Mouse (Mus musculus) neural tube, embryonic 13.5 days (tissue): ENCODE results near the gene Mylip. TPM values are rescaled to one million over a fixed set of nuclear protein-coding genes. Genes with fewer than 3 reads are reported as not detected.

Source experiments
- ATAC-seq: fragments of 200-750 bp; cut with Nextera tagmentation; 2 replicates; pipeline ENCODE4 v1.8.0; 2017; ENCODE audit warnings: low read depth, mild to moderate bottlenecking, moderate TSS enrichment, moderate library complexity
- H3K27ac ChIP-seq: fragments of 300-500 bp; sonication (generic); replicated peaks from 2 replicates; pipeline ENCODE4 v1.5.1; 2015; ENCODE audit warnings: moderate library complexity, mild to moderate bottlenecking, inconsistent platforms
- H3K27me3 ChIP-seq: fragments of 300-500 bp; sonication (generic); 2 replicates; pipeline ENCODE4 v1.6.1; 2015; ENCODE audit warnings: mild to moderate bottlenecking, inconsistent platforms
- H3K36me3 ChIP-seq: fragments of 300-500 bp; sonication (generic); 2 replicates; pipeline ENCODE4 v1.6.1; 2015; ENCODE audit warnings: mild to moderate bottlenecking, inconsistent platforms
- H3K4me1 ChIP-seq: fragments of 300-500 bp; sonication (generic); replicated peaks from 2 replicates; pipeline ENCODE4 v1.6.1; 2015; ENCODE audit warnings: inconsistent platforms
- H3K4me2 ChIP-seq: fragments of 300-500 bp; sonication (generic); 2 replicates; pipeline ENCODE4 v1.6.1; 2015; ENCODE audit warnings: inconsistent platforms, mild to moderate bottlenecking, moderate library complexity
- H3K4me3 ChIP-seq: fragments of 300-500 bp; sonication (generic); 2 replicates; pipeline ENCODE4 v1.5.1; 2015; ENCODE audit warnings: mild to moderate bottlenecking, inconsistent platforms
- H3K9ac ChIP-seq: fragments of 300-500 bp; sonication (generic); 2 replicates; pipeline ENCODE4 v1.6.1; 2015; ENCODE audit warnings: moderate library complexity, mild to moderate bottlenecking, inconsistent platforms
- H3K9me3 ChIP-seq: fragments of 300-500 bp; sonication (generic); 2 replicates; pipeline ENCODE4 v1.6.1; 2016; ENCODE audit warnings: inconsistent platforms
- WGBS: fragments of 180-500 bp; shearing (Covaris S2); methylation state at CpG from one replicate; pipeline ENCODE4 v1.1.7; 2015; 5-methylcytosine and 5-hydroxymethylcytosine counted together
- polyA plus RNA-seq: library from polyadenylated mRNA; unstranded; fragments of >200 nt; fragmentation: Nextera tagmentation; extraction: Ambion mirVana; gene quantifications from 2 replicates; pipeline ENCODE4 v1.2.1, GENCODE M21; 2015

The Mylip gene
- polyA plus RNA-seq, 1 experiment from 2014 or later: 7.9 TPM

DNA sequence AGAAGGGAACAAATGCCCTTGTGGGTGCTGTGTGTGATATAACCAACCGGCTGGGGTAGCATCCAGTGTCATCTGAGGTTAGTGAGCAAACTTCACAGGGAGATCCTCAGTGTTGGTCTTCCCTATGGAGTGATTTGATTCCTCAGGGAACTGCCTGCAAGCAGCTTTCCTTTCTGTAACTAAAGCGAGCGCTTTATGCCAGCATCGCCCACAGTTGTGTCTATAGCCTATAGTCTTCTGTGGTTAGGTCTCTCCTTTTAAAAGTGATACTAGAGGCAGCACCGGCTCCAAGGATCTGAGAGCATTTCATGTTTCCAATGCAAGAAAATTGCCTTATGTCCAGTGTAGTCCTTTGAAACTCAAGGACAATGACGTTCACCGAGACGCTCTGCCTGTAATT is 54.7 kb downstream of the Mylip start:
- Histone ChIP-seq H3K4me2 (no peak overlapping the region), H3K36me3 (no peaks in the 10 kb centered on the region), H3K9ac (no peak overlapping the region), H3K27me3 (no peaks in the 10 kb centered on the region), H3K27ac (no peak overlapping the region; the same call in 1 of the 2 replicates), H3K9me3 (no peaks in the 10 kb centered on the region), H3K4me1 (peaks cover 18% of the 10 kb centered on the region), H3K4me3 (no peak overlapping the region)
- WGBS: 61% methylated on average over 8 of the region's 8 CpGs
- ATAC-seq: no peak

DNA sequence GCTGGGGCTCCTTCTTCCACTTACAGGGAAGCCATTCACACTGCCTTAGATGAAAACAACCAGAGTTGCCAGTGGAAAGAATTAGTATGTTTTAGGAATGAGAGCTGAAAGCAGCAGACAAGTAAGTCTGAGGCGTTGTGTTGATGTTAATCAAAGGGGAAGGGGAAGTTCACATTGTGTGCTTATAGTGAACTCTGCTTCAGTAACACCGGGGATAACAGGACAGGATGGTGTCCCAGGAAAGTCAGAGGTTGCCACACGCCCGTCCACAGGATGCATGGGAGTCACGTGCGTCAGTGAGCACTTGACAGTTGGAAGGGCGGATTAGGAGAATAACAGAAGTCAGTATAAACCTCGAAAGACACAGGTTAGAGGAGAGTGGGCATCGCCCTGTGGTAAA is 55.1 kb downstream of the Mylip start:
- no peak overlapping the region for H3K4me3 ChIP-seq
- no peaks in the 10 kb centered on the region for H3K27me3 ChIP-seq
- H3K4me2 ChIP-seq: no peak overlapping the region
- no peaks in the 10 kb centered on the region for H3K36me3 ChIP-seq
- peaks cover 18% of the 10 kb centered on the region for H3K4me1 ChIP-seq
- no peak overlapping the region for H3K9ac ChIP-seq
- no peak for ATAC-seq
- 75% methylated on average over 9 of the region's 9 CpGs for whole genome bisulfite sequencing
- no peak overlapping the region; the same call in 1 of the 2 replicates for H3K27ac ChIP-seq
- H3K9me3 ChIP-seq: no peaks in the 10 kb centered on the region

DNA sequence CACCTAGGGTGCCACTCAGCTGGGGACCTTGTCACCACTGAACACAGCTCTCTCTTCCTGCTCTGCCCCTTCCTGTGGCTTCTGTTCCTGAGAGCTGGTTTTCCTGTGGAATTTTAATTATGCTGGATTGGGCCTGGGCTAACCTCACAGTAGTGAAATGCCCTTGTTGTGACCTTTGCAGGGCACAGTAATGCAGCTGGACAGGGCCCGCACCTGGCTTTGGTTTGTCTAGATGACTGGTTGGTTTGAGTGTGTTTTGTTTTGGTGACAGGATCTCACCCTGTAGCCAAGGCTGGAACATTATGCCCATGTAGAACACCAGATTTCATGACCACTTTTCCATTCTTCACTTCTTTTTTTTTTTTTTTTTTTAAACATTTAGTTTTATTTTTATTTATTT is 57.1 kb downstream of the Mylip start:
- no peak overlapping the region for H3K9ac ChIP-seq
- H3K9me3 ChIP-seq: no peaks in the 10 kb centered on the region
- no peak for ATAC-seq
- no peak overlapping the region for H3K27ac ChIP-seq
- no peak overlapping the region for H3K4me3 ChIP-seq
- 90% methylated on average over 1 of the region's 1 CpGs for WGBS
- no peak overlapping the region for H3K4me2 ChIP-seq
- no peaks in the 10 kb centered on the region for H3K27me3 ChIP-seq
- H3K36me3 ChIP-seq: no peaks in the 10 kb centered on the region
- H3K4me1 ChIP-seq: peaks cover 14% of the 10 kb centered on the region; the same call in 1 of the 2 replicates

DNA sequence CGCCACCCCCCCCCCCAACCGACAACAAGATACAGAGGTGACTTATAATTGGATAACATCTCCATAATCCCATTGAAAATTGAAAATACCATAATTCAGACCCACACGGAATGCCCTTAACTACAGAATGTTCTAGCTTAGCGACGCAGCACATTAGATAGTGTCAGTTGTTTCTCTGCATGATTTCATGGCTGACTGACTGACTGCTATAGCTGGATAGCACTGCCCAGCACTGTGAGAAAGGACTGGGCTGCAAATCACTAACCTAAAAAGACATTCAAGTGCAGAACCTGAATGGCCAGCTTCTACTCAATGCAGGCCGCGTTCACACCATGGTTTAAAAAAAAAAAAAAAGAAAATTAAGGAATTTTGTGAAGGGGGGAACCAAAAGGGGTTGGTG is 62.9 kb downstream of the Mylip start:
- no peaks in the 10 kb centered on the region for H3K36me3 ChIP-seq
- no peak overlapping the region for H3K4me3 ChIP-seq
- H3K4me1 ChIP-seq: peaks cover 40% of the 10 kb centered on the region
- H3K9ac ChIP-seq: no peak overlapping the region
- H3K27ac ChIP-seq: no peak overlapping the region
- WGBS: 41% methylated on average over 7 of the region's 7 CpGs
- no peaks in the 10 kb centered on the region for H3K9me3 ChIP-seq
- H3K27me3 ChIP-seq: no peaks in the 10 kb centered on the region; the same call in 1 of the 2 replicates
- H3K4me2 ChIP-seq: no peak overlapping the region
- ATAC-seq: no peak

DNA sequence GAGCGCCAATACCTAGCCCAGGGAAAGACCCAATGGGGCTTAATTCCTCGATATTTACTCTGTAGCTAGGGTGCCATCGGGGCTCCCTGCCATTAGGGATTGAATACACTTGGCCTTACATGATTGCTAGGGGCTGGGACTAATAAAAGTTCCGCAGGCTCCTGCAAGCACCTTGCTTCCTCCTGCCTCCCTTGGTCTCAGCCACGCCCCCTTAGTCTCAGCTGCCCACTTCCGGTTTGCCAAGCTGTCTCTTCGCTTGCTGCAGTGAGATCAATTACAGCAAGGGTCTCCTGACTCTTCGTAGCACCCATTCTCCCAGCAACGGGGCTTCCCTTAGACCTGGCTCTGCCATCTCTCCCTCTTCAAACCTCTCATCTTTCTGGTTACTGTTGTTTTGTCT is 63.5 kb downstream of the Mylip start:
- Histone ChIP-seq H3K9ac (no peak overlapping the region), H3K4me2 (no peak overlapping the region), H3K27ac (no peak overlapping the region; the same call in 1 of the 2 replicates), H3K4me3 (no peak overlapping the region), H3K4me1 (peaks cover 40% of the 10 kb centered on the region), H3K27me3 (no peaks in the 10 kb centered on the region; the same call in 1 of the 2 replicates), H3K9me3 (no peaks in the 10 kb centered on the region), H3K36me3 (no peaks in the 10 kb centered on the region)
- no peak for ATAC-seq
- 55% methylated on average over 9 of the region's 9 CpGs for WGBS

DNA sequence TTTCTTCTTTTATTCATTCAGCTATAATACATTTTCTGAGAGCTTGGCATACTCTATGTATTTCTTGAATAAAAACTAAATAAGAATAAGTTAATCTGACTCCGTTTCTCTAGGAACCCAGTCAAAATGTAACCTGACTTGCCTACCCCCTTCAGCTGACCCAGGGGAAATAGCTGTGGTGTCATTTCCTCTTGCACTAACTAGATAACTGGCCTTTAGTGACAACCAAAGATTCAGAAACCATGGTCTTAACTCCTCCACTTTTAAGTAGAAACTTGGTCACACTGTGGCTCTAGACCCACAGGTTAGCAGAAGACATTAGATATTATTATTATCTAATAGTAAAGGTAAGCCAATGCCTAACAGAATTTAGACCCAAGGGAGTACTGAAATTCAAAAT is 64.5 kb downstream of the Mylip start:
- H3K27ac ChIP-seq: no peak overlapping the region
- H3K4me2 ChIP-seq: no peak overlapping the region
- no peak overlapping the region for H3K9ac ChIP-seq
- no peak overlapping the region for H3K4me3 ChIP-seq
- no peaks in the 10 kb centered on the region for H3K9me3 ChIP-seq
- no peaks in the 10 kb centered on the region for H3K36me3 ChIP-seq
- no peak for ATAC-seq
- H3K27me3 ChIP-seq: no peaks in the 10 kb centered on the region; the same call in 1 of the 2 replicates
- peaks cover 40% of the 10 kb centered on the region for H3K4me1 ChIP-seq
- 91% methylated on average over 1 of the region's 1 CpGs for WGBS

DNA sequence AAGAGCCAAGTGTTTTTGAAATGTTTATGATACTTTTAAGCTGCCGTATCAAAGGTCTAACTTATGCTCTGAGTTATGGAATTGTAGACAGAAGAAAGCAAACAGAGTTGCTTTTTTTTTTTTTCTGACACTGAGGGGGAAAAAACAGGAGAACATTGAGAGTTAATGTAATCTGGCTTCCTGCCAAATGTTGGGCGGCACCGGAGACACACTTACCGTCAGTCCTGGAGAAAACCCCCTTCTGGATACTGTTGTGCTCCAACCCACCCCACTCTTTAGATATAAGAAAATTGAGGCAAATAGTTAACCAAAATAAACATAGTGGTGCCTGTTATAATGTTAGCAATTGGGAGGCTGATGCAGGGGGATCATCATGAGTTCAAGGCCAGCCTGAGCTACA is 65.1 kb downstream of the Mylip start:
- Histone ChIP-seq H3K4me2 (peak overlapping the region; percentile 21), H3K36me3 (no peaks in the 10 kb centered on the region), H3K4me1 (peaks cover 40% of the 10 kb centered on the region), H3K27me3 (no peaks in the 10 kb centered on the region; the same call in 1 of the 2 replicates), H3K27ac (peak overlapping the region; percentile 67), H3K9me3 (no peaks in the 10 kb centered on the region), H3K4me3 (no peak overlapping the region), H3K9ac (no peak overlapping the region)
- 17% methylated on average over 4 of the region's 4 CpGs for WGBS
- ATAC-seq: no peak

DNA sequence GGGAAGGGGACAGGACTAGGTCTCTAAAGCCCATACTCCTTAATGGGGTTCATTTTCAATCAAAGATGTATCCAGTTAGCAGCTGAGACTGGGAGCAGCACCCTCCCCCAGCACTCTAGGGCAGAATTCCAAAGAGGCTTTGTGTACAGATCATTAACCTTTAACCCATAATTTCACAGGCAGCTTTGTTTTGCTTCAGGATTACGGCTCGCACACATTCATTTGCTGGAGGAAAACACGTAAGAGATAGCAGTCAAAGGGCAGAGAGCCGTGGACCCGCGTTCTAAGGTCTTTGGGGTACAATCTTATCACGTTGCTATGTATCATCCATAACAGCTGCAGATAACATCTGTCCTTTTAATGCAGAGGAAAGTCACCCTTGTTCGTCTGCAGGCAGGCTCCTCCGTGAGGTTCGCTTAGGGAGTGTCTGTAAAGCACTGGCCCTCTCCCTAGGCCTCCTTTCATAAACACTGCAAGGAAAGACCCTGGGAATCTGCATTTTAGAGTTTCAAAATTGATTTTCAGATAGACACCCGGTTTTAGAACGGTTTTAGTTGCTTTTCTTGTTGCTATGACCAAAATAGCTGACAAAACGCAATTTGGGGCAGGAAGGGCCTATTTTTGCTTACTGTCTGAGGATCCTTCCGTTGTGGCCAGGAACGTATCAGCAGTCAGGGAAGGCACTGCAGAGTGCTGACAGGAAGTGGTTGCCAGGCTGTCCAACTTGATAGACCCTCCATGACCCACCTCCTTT is 65.7 kb downstream of the Mylip start:
- ATAC-seq: peak; percentile 71
- H3K9ac ChIP-seq: no peak overlapping the region; the same call in 1 of the 2 replicates
- 16% methylated on average over 15 of the region's 15 CpGs for WGBS
- H3K9me3 ChIP-seq: no peaks in the 10 kb centered on the region
- H3K4me1 ChIP-seq: peaks cover 40% of the 10 kb centered on the region
- H3K36me3 ChIP-seq: no peaks in the 10 kb centered on the region
- H3K27me3 ChIP-seq: no peaks in the 10 kb centered on the region; the same call in 1 of the 2 replicates
- H3K4me3 ChIP-seq: no peak overlapping the region
- peak overlapping the region; percentile 67 for H3K27ac ChIP-seq
- peak overlapping the region; percentile 21 for H3K4me2 ChIP-seq

DNA sequence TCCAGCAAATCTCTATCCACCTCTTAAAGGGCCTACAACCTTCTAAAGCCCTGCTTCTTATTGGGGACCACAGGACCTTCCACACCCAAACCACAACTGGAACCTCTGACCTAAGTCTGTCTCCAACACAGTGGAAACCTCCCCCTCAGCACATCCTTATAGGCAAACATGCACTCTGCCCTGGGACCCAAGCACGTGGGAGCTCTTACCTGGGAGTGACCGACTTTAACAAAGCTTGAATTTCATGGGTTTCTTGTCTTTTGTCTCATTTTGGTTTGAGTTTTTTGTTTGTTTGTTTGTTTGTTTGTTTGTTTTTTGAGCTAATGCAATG is 66.3 kb downstream of the Mylip start:
- ATAC-seq: no peak
- Histone ChIP-seq H3K9me3 (no peaks in the 10 kb centered on the region), H3K9ac (no peak overlapping the region), H3K36me3 (no peaks in the 10 kb centered on the region), H3K4me3 (no peak overlapping the region), H3K4me2 (no peak overlapping the region), H3K4me1 (peaks cover 40% of the 10 kb centered on the region), H3K27ac (peak overlapping the region; percentile 67), H3K27me3 (no peaks in the 10 kb centered on the region; the same call in 1 of the 2 replicates)
- WGBS: 61% methylated on average over 2 of the region's 2 CpGs

DNA sequence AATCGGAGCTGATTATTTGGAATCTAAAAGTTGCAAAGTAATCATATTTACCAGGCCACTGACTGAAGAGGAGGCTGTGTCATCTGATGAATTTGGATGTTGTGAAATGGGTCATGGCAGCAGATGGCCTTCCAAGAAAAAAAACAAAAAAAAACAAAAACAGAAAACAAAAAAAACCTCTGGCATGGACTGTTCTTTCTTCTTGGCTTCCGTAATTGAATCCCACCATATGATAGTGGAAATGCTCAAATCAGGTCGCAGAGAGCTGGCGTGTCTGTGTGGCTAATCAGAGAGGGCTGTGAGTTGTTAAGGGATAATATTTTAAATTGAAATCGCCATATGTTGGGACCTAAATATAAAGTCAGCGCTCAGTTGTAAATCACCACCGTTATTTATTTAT is 67.9 kb downstream of the Mylip start:
- no peak for ATAC-seq
- no peak overlapping the region for H3K4me3 ChIP-seq
- no peak overlapping the region for H3K27ac ChIP-seq
- H3K9me3 ChIP-seq: no peaks in the 10 kb centered on the region
- no peaks in the 10 kb centered on the region for H3K36me3 ChIP-seq
- H3K4me2 ChIP-seq: no peak overlapping the region
- H3K4me1 ChIP-seq: peaks cover 34% of the 10 kb centered on the region
- 62% methylated on average over 7 of the region's 7 CpGs for WGBS
- H3K27me3 ChIP-seq: no peaks in the 10 kb centered on the region; the same call in 1 of the 2 replicates
- H3K9ac ChIP-seq: no peak overlapping the region

DNA sequence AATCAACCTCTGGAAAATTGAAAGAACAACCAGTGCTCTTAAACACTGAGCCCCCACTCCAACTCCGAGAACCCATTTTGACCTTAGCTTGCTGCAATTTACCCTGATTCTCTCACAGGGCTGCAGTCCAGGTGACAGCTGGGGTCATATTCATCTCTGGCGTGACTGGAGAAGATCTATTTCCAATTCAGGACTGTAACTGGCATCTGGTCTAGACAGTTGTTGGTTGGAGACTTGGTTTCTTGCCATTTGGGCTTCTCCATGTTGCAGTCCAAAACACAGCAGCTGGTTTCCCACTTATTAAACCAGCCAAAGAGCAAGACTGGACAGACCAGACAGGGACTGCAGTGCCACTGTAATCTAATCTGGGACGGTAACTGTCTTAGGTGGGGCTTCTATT is 70.6 kb downstream of the Mylip start:
- no peak overlapping the region for H3K4me3 ChIP-seq
- H3K4me2 ChIP-seq: no peak overlapping the region
- H3K9ac ChIP-seq: no peak overlapping the region
- H3K4me1 ChIP-seq: peaks cover 10% of the 10 kb centered on the region
- H3K9me3 ChIP-seq: no peaks in the 10 kb centered on the region
- no peaks in the 10 kb centered on the region for H3K36me3 ChIP-seq
- ATAC-seq: no peak
- no peak overlapping the region for H3K27ac ChIP-seq
- WGBS: 81% methylated on average over 3 of the region's 3 CpGs
- peaks cover 10% of the 10 kb centered on the region; the same call in 1 of the 2 replicates for H3K27me3 ChIP-seq

DNA sequence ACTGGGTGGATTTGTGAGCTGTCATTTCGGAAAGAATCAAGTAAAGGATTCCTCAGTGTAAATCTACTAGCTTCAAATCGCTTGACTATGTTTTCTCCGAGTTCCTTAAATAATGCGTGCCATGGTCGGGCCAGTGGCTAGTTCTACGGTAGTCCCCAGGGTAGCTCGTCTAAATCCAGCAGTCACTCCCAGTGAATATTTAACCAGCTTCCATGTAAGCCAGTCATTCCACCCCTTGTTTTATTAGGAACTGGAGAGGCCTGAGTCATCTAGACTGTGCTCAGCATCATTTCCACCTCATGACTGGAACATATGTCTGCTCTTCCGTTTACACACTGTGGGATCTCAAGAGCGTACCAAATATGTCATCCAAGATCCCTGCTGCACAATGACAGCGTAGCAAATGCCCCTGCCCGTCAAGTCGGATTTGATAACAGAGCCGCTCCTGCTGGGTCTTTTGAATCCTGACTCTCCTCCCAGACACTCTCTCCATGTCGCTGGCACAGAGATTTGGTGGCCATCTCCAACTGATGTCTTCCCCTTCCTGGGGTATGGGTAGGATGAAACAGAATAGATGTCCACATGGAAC is 71.9 kb downstream of the Mylip start:
- Histone ChIP-seq H3K4me2 (no peak overlapping the region), H3K4me3 (no peak overlapping the region), H3K36me3 (no peaks in the 10 kb centered on the region), H3K27ac (no peak overlapping the region), H3K27me3 (peaks cover 18% of the 10 kb centered on the region), H3K4me1 (peaks cover 9% of the 10 kb centered on the region; the same call in 1 of the 2 replicates), H3K9me3 (no peaks in the 10 kb centered on the region), H3K9ac (no peak overlapping the region)
- no peak for ATAC-seq
- WGBS: 81% methylated on average over 14 of the region's 14 CpGs
